Mouse (Mus musculus): Measurements from ENCODE around the gene Herc2.
"Not testable (repeated sequence)": the region's sequence is repeated elsewhere in the genome, so short reads cannot be mapped to it uniquely, and the experiment has no call there.

Herc2 gene

GRCm38 (mm10) chr7:56049831-56050321 lies at the start of gene Herc2:
Herc2 (plus strand) TSS chr7:56050196.
- peak; percentile 99 for DNase-seq (ENCODE audit: low read depth, low spot score)

- DNase-seq (ENCODE audit: low read depth, low spot score), result no peak
These were observed 39.5 kb upstream of the Herc2 start for GRCm38 (mm10) chr7:56010318-56011017.

- no peak for DNase-seq (ENCODE audit: low read depth, low spot score)
These were observed 39.0 kb upstream of the Herc2 start for GRCm38 (mm10) chr7:56011018-56011333.

- no peak for DNase-seq (ENCODE audit: low read depth, low spot score)
These were observed 36.6 kb upstream of the Herc2 start for GRCm38 (mm10) chr7:56013261-56014001.

- not testable (repeated sequence) for DNase-seq (ENCODE audit: low read depth, low spot score)
These were observed 35.8 kb upstream of the Herc2 start for GRCm38 (mm10) chr7:56014002-56014702.

- no peak for DNase-seq (ENCODE audit: low read depth, low spot score)
These were observed 34.8 kb upstream of the Herc2 start for GRCm38 (mm10) chr7:56015172-56015571.

- DNase-seq (ENCODE audit: low read depth, low spot score), result no peak
These were observed 34.2 kb upstream of the Herc2 start for GRCm38 (mm10) chr7:56015837-56016236.

GRCm38 (mm10) chr7:56017761-56018160 lies 32.2 kb upstream of the Herc2 start:
- no peak for DNase-seq (ENCODE audit: low read depth, low spot score)

GRCm38 (mm10) chr7:56018446-56018971 lies 31.5 kb upstream of the Herc2 start:
- DNase-seq (ENCODE audit: low read depth, low spot score), result no peak

- peak; percentile 71 for DNase-seq (ENCODE audit: low read depth, low spot score)
These were observed 30.7 kb upstream of the Herc2 start for GRCm38 (mm10) chr7:56018972-56019929.

GRCm38 (mm10) chr7:56019930-56020253 lies 30.1 kb upstream of the Herc2 start, which contains the start of gene Nipa1:
Nipa1 (minus strand) TSS chr7:56019954.
- DNase-seq (ENCODE audit: low read depth, low spot score), result no peak

GRCm38 (mm10) chr7:56023586-56023985 lies 26.4 kb upstream of the Herc2 start:
- DNase-seq (ENCODE audit: low read depth, low spot score), result no peak

GRCm38 (mm10) chr7:56042353-56042752 lies 7.6 kb upstream of the Herc2 start:
- peak; percentile 87 for DNase-seq (ENCODE audit: low read depth, low spot score)

- DNase-seq (ENCODE audit: low read depth, low spot score), result no peak
These were observed 6.3 kb upstream of the Herc2 start for GRCm38 (mm10) chr7:56043577-56044266.

GRCm38 (mm10) chr7:56044267-56044629 lies 5.7 kb upstream of the Herc2 start:
- DNase-seq (ENCODE audit: low read depth, low spot score), result no peak

- DNase-seq (ENCODE audit: low read depth, low spot score), result no peak
These were observed 2.8 kb upstream of the Herc2 start for GRCm38 (mm10) chr7:56047178-56047577.

GRCm38 (mm10) chr7:56050487-56050911 lies 503 bp downstream of the Herc2 start:
- DNase-seq (ENCODE audit: low read depth, low spot score), result peak; percentile 19

- no peak for DNase-seq (ENCODE audit: low read depth, low spot score)
These were observed 3.0 kb downstream of the Herc2 start for GRCm38 (mm10) chr7:56052996-56053395.

GRCm38 (mm10) chr7:56055338-56055737 lies 5.3 kb downstream of the Herc2 start:
- DNase-seq (ENCODE audit: low read depth, low spot score), result no peak

GRCm38 (mm10) chr7:56064876-56065275 lies 14.9 kb downstream of the Herc2 start:
- DNase-seq (ENCODE audit: low read depth, low spot score), result no peak

GRCm38 (mm10) chr7:56066136-56066535 lies 16.1 kb downstream of the Herc2 start:
- no peak for DNase-seq (ENCODE audit: low read depth, low spot score)
